14 mouse cellular contexts compared by ENCODE assay signal in genomic region chr1:181975510-181975909, GRCm38 (mm10). TPM values are rescaled to one million over a fixed set of nuclear protein-coding genes. Genes with fewer than 3 reads are reported as not detected.
DNase-seq lines count a peak whose midpoint lies in the region; ATAC-seq and TF ChIP-seq lines count a peak whose summit lies in the region.
"Had no signal": no experiment of that assay in that cellular context is flagged by ENCODE, and none has a peak within 500 bp of the region (broad histone marks: within the 10 kb centered on the region; RNA-seq: fewer than 3 reads in every experiment).

No protein-coding gene starts in this region.

- intact Hi-C loops in gastrocnemius, adult 2 months (cut with DNase I) = no loop called here

- H3K9ac ChIP-seq in hindbrain, embryonic 15.5 days = no peak overlapping the region
- no peak overlapping the region for H3K9ac ChIP-seq in intestine, embryonic 15.5 days
- H3K9ac ChIP-seq: embryonic facial prominence, embryonic 15.5 days; liver, postnatal 0 days; stomach, embryonic 15.5 days had no signal

- peak; percentile 48; the same call in 1 of the 2 replicates for ATAC-seq in hindbrain, embryonic 15.5 days (ENCODE audit: low FRiP score, low read depth)
- no peak for ATAC-seq in intestine, embryonic 15.5 days
- ATAC-seq: liver, postnatal 0 days had no signal

- no peaks in the 10 kb centered on the region for H3K27me3 ChIP-seq in hindbrain, embryonic 15.5 days
- H3K27me3 ChIP-seq in intestine, embryonic 15.5 days (replicated peaks) = no peaks in the 10 kb centered on the region
- H3K27me3 ChIP-seq: embryonic facial prominence, embryonic 15.5 days; stomach, embryonic 15.5 days had no signal

- no peak for TF ChIP-seq CTCF in gastrocnemius, adult 2 months (IDR thresholded peaks at IDR 0.05)
- no peak for TF ChIP-seq CTCF in layer of hippocampus, adult 2 months (conservative IDR thresholded peaks at IDR 0.05)

- H3K36me3 ChIP-seq in hindbrain, embryonic 15.5 days = no peaks in the 10 kb centered on the region
- H3K36me3 ChIP-seq in intestine, embryonic 15.5 days = no peaks in the 10 kb centered on the region
- H3K36me3 ChIP-seq: embryonic facial prominence, embryonic 15.5 days; stomach, embryonic 15.5 days had no signal

- no peak overlapping the region for H3K4me3 ChIP-seq in gastrocnemius, adult 2 months
- H3K4me3 ChIP-seq in layer of hippocampus, adult 2 months = no peak overlapping the region
- H3K4me3 ChIP-seq in hindbrain, embryonic 15.5 days = no peak overlapping the region
- no peak overlapping the region for H3K4me3 ChIP-seq in intestine, embryonic 15.5 days (replicated peaks)
- H3K4me3 ChIP-seq: embryonic facial prominence, embryonic 15.5 days; stomach, embryonic 15.5 days had no signal

- H3K4me1 ChIP-seq in hindbrain, embryonic 15.5 days (replicated peaks) = peaks cover 24% of the 10 kb centered on the region
- 0 out of 2 replicates have a peak, but pooled peaks cover 2% of the 10 kb centered on the region for H3K4me1 ChIP-seq in intestine, embryonic 15.5 days (replicated peaks)
- H3K4me1 ChIP-seq: stomach, embryonic 15.5 days had no signal

- WGBS in hindbrain, embryonic 15.5 days = 71% methylated on average over 3 of the region's 3 CpGs
- WGBS in intestine, embryonic 15.5 days = 68% methylated on average over 3 of the region's 3 CpGs

- H3K27ac ChIP-seq in gastrocnemius, adult 2 months = peak overlapping the region; percentile 74
- H3K27ac ChIP-seq in layer of hippocampus, adult 2 months = peak overlapping the region; percentile 36; the same call in 1 of the 2 replicates
- H3K27ac ChIP-seq in hindbrain, embryonic 15.5 days (replicated peaks) = no peak overlapping the region
- H3K27ac ChIP-seq in intestine, embryonic 15.5 days = no peak overlapping the region
- H3K27ac ChIP-seq: embryonic facial prominence, embryonic 15.5 days; stomach, embryonic 15.5 days had no signal

- H3K9me3 ChIP-seq in hindbrain, embryonic 15.5 days = no peaks in the 10 kb centered on the region
- no peaks in the 10 kb centered on the region for H3K9me3 ChIP-seq in intestine, embryonic 15.5 days
- H3K9me3 ChIP-seq: embryonic facial prominence, embryonic 15.5 days; stomach, embryonic 15.5 days had no signal

- DNase-seq in gastrocnemius, adult 2 months = no peak
- DNase-seq in gastrocnemius, adult 18-20 months (ENCODE audit: low spot score) = no peak
- DNase-seq in layer of hippocampus, adult 2 months (ENCODE audit: low spot score in 2 of 2) = no peak
- no peak for DNase-seq in layer of hippocampus, adult 8-10 months (ENCODE audit: low spot score in 2 of 2)
- peak; percentile 60 for DNase-seq in brain, adult 2 months (ENCODE audit: low read depth, low spot score)
- no peak for DNase-seq in cerebellum, postnatal 4 days (ENCODE audit: low spot score in 2 of 2)
- DNase-seq: B cell, adult 2 months; kidney, postnatal 4 days; liver, postnatal 0 days; thymus, postnatal 36 days had no signal

- no peak overlapping the region for H3K4me2 ChIP-seq in hindbrain, embryonic 15.5 days
- H3K4me2 ChIP-seq in intestine, embryonic 15.5 days (replicated peaks) = no peak overlapping the region
- H3K4me2 ChIP-seq: embryonic facial prominence, embryonic 15.5 days; stomach, embryonic 15.5 days had no signal

RNA-seq across cellular contexts. Expression of gene Enah, which starts 44.3 kb away (rescaled TPM):
- 10 to 100 TPM; 31.6 to 73.0 TPM for total RNA-seq in gastrocnemius, adult 2 months (2021)
- 100 to 1,000 TPM in 1 of 2 experiments, 10 to 100 TPM in 1; 45.0 to 176 TPM for total RNA-seq in gastrocnemius, adult 18-20 months (2021)
- total RNA-seq in layer of hippocampus, adult 2 months (2021) = 100 to 1,000 TPM; 192 to 203 TPM
- 100 to 1,000 TPM; 174 to 214 (median 191) TPM for total RNA-seq in layer of hippocampus, adult 8-10 months (2022)
- 30.5 and 30.6 TPM in 2 replicates for polyA plus RNA-seq in hindbrain, embryonic 15.5 days (2015; fragmentation: Nextera tagmentation; extraction: Ambion mirVana)
- 12.3 and 13.4 TPM in 2 replicates for polyA plus RNA-seq in intestine, embryonic 15.5 days (2015; fragmentation: Nextera tagmentation; extraction: Ambion mirVana)

Comparison
In these comparisons a context has a peak if more than half of its experiments do, and no peak if none do; other contexts are left out.
1. H3K27ac ChIP-seq: peak in gastrocnemius, adult 2 months (single experiment) and layer of hippocampus, adult 2 months (single experiment); none in hindbrain, embryonic 15.5 days (single experiment) and intestine, embryonic 15.5 days (single experiment).